Mouse (Mus musculus): Measurements from ENCODE around the gene Hp1bp3. TPM values are rescaled to one million over a fixed set of nuclear protein-coding genes. Genes with fewer than 3 reads are reported as not detected.

Gene Hp1bp3
- polyA plus RNA-seq, 1 experiment from 2014 or later = 40.1 TPM

GRCm38 (mm10) chr4:138217441-138217840, 1.3 kb downstream of the Hp1bp3 start:
- H3K4me1 ChIP-seq (ENCODE audit: control insufficient read depth, low read depth, low read length) = peaks cover 42% of the 10 kb centered on the region
- peak overlapping the region; percentile 99 for H3K9ac ChIP-seq (ENCODE audit: low read depth, low read length)
- ATAC-seq (ENCODE audit: low read depth) = peak; percentile 10
- peak overlapping the region; percentile 99 for H3K4me3 ChIP-seq (ENCODE audit: low read depth, low read length)
- peaks cover 9% of the 10 kb centered on the region for H3K36me3 ChIP-seq (ENCODE audit: control insufficient read depth, insufficient read depth)
- H3K27me3 ChIP-seq (ENCODE audit: control insufficient read depth, insufficient read depth, low read depth, low read length) = no peaks in the 10 kb centered on the region
- H3K9me3 ChIP-seq (replicated peaks; ENCODE audit: control insufficient read depth, low read length) = no peaks in the 10 kb centered on the region
- peak overlapping the region; percentile 98 for H3K27ac ChIP-seq (ENCODE audit: low read length)
- H3K4me2 ChIP-seq (ENCODE audit: low read depth, low read length) = peak overlapping the region; percentile 91
- 0% methylated on average over 36 of the region's 36 CpGs for WGBS (ENCODE audit: insufficient replicate concordance)

- Histone ChIP-seq H3K9me3 (replicated peaks; ENCODE audit: control insufficient read depth, low read length) (no peaks in the 10 kb centered on the region), H3K4me1 (ENCODE audit: control insufficient read depth, low read depth, low read length) (peaks cover 42% of the 10 kb centered on the region), H3K4me3 (ENCODE audit: low read depth, low read length) (peak overlapping the region; percentile 99), H3K27me3 (ENCODE audit: control insufficient read depth, insufficient read depth, low read depth, low read length) (no peaks in the 10 kb centered on the region), H3K9ac (ENCODE audit: low read depth, low read length) (peak overlapping the region; percentile 99), H3K27ac (ENCODE audit: low read length) (peak overlapping the region; percentile 98), H3K4me2 (ENCODE audit: low read depth, low read length) (peak overlapping the region; percentile 91), H3K36me3 (ENCODE audit: control insufficient read depth, insufficient read depth) (peaks cover 16% of the 10 kb centered on the region)
- WGBS (ENCODE audit: insufficient replicate concordance) = 41% methylated on average over 11 of the region's 11 CpGs
- ATAC-seq (ENCODE audit: low read depth) = no peak
Observed at GRCm38 (mm10) chr4:138217951-138218685, 2.0 kb downstream of the Hp1bp3 start.

- Histone ChIP-seq H3K9ac (ENCODE audit: low read depth, low read length) (peak overlapping the region; percentile 20; the same call in 1 of the 2 replicates), H3K27me3 (ENCODE audit: control insufficient read depth, insufficient read depth, low read depth, low read length) (no peaks in the 10 kb centered on the region), H3K27ac (ENCODE audit: low read length) (peak overlapping the region; percentile 53; the same call in 1 of the 2 replicates), H3K9me3 (replicated peaks; ENCODE audit: control insufficient read depth, low read length) (no peaks in the 10 kb centered on the region), H3K36me3 (ENCODE audit: control insufficient read depth, insufficient read depth) (peaks cover 28% of the 10 kb centered on the region), H3K4me1 (ENCODE audit: control insufficient read depth, low read depth, low read length) (peaks cover 42% of the 10 kb centered on the region), H3K4me3 (ENCODE audit: low read depth, low read length) (peak overlapping the region; percentile 99), H3K4me2 (ENCODE audit: low read depth, low read length) (peak overlapping the region; percentile 91)
- 52% methylated on average over 5 of the region's 5 CpGs for WGBS (ENCODE audit: insufficient replicate concordance)
- no peak for ATAC-seq (ENCODE audit: low read depth)
Observed at GRCm38 (mm10) chr4:138219331-138219730, 3.2 kb downstream of the Hp1bp3 start.

- peak overlapping the region; percentile 15 for H3K4me2 ChIP-seq (ENCODE audit: low read depth, low read length)
- H3K9ac ChIP-seq (ENCODE audit: low read depth, low read length) = no peak overlapping the region
- H3K4me3 ChIP-seq (ENCODE audit: low read depth, low read length) = no peak overlapping the region
- H3K27ac ChIP-seq (ENCODE audit: low read length) = peak overlapping the region; percentile 1; the same call in 1 of the 2 replicates
- no peaks in the 10 kb centered on the region for H3K9me3 ChIP-seq (replicated peaks; ENCODE audit: control insufficient read depth, low read length)
- peaks cover 36% of the 10 kb centered on the region for H3K36me3 ChIP-seq (ENCODE audit: control insufficient read depth, insufficient read depth)
- no peak for ATAC-seq (ENCODE audit: low read depth)
- 36% methylated on average over 7 of the region's 7 CpGs for WGBS (ENCODE audit: insufficient replicate concordance)
- no peaks in the 10 kb centered on the region for H3K27me3 ChIP-seq (ENCODE audit: control insufficient read depth, insufficient read depth, low read depth, low read length)
- H3K4me1 ChIP-seq (ENCODE audit: control insufficient read depth, low read depth, low read length) = peaks cover 38% of the 10 kb centered on the region
Observed at GRCm38 (mm10) chr4:138220761-138221160, 4.7 kb downstream of the Hp1bp3 start.

- no peak overlapping the region for H3K9ac ChIP-seq (ENCODE audit: low read depth, low read length)
- no peaks in the 10 kb centered on the region for H3K9me3 ChIP-seq (replicated peaks; ENCODE audit: control insufficient read depth, low read length)
- no peak for ATAC-seq (ENCODE audit: low read depth)
- no peak overlapping the region for H3K27ac ChIP-seq (ENCODE audit: low read length)
- H3K4me3 ChIP-seq (ENCODE audit: low read depth, low read length) = no peak overlapping the region
- 51% methylated on average over 5 of the region's 5 CpGs for WGBS (ENCODE audit: insufficient replicate concordance)
- H3K4me2 ChIP-seq (ENCODE audit: low read depth, low read length) = no peak overlapping the region
- H3K36me3 ChIP-seq (ENCODE audit: control insufficient read depth, insufficient read depth) = peaks cover 42% of the 10 kb centered on the region
- no peaks in the 10 kb centered on the region for H3K27me3 ChIP-seq (ENCODE audit: control insufficient read depth, insufficient read depth, low read depth, low read length)
- H3K4me1 ChIP-seq (ENCODE audit: control insufficient read depth, low read depth, low read length) = peaks cover 34% of the 10 kb centered on the region
Observed at GRCm38 (mm10) chr4:138221406-138221805, 5.3 kb downstream of the Hp1bp3 start.

- Histone ChIP-seq H3K27ac (ENCODE audit: low read length) (no peak overlapping the region), H3K36me3 (ENCODE audit: control insufficient read depth, insufficient read depth) (peaks cover 49% of the 10 kb centered on the region)
Observed at GRCm38 (mm10) chr4:138222396-138222795, 6.3 kb downstream of the Hp1bp3 start.

GRCm38 (mm10) chr4:138223623-138224022, 7.5 kb downstream of the Hp1bp3 start:
- no peak for ATAC-seq (ENCODE audit: low read depth)
- H3K36me3 ChIP-seq (ENCODE audit: control insufficient read depth, insufficient read depth) = peaks cover 61% of the 10 kb centered on the region
- H3K27ac ChIP-seq (ENCODE audit: low read length) = no peak overlapping the region
- no peaks in the 10 kb centered on the region for H3K27me3 ChIP-seq (ENCODE audit: control insufficient read depth, insufficient read depth, low read depth, low read length)
- WGBS (ENCODE audit: insufficient replicate concordance) = 70% methylated on average over 10 of the region's 10 CpGs
- H3K9ac ChIP-seq (ENCODE audit: low read depth, low read length) = no peak overlapping the region
- no peak overlapping the region for H3K4me3 ChIP-seq (ENCODE audit: low read depth, low read length)
- no peaks in the 10 kb centered on the region for H3K9me3 ChIP-seq (replicated peaks; ENCODE audit: control insufficient read depth, low read length)
- peaks cover 26% of the 10 kb centered on the region for H3K4me1 ChIP-seq (ENCODE audit: control insufficient read depth, low read depth, low read length)
- H3K4me2 ChIP-seq (ENCODE audit: low read depth, low read length) = no peak overlapping the region

More at GRCm38 (mm10) chr4:138222396-138222795, 6.3 kb downstream of the Hp1bp3 start:
- H3K4me3 ChIP-seq (ENCODE audit: low read depth, low read length) = no peak overlapping the region
- no peak overlapping the region for H3K4me2 ChIP-seq (ENCODE audit: low read depth, low read length)
- H3K9ac ChIP-seq (ENCODE audit: low read depth, low read length) = no peak overlapping the region
- no peak for ATAC-seq (ENCODE audit: low read depth)
- H3K27me3 ChIP-seq (ENCODE audit: control insufficient read depth, insufficient read depth, low read depth, low read length) = no peaks in the 10 kb centered on the region
- 71% methylated on average over 5 of the region's 5 CpGs for WGBS (ENCODE audit: insufficient replicate concordance)
- H3K4me1 ChIP-seq (ENCODE audit: control insufficient read depth, low read depth, low read length) = peaks cover 34% of the 10 kb centered on the region
- H3K9me3 ChIP-seq (replicated peaks; ENCODE audit: control insufficient read depth, low read length) = no peaks in the 10 kb centered on the region

GRCm38 (mm10) chr4:138246756-138247665, 30.9 kb downstream of the Hp1bp3 start:
- Histone ChIP-seq H3K4me2 (ENCODE audit: low read depth, low read length) (no peak overlapping the region), H3K36me3 (ENCODE audit: control insufficient read depth, insufficient read depth) (peaks cover 36% of the 10 kb centered on the region), H3K27me3 (ENCODE audit: control insufficient read depth, insufficient read depth, low read depth, low read length) (peaks cover 29% of the 10 kb centered on the region), H3K27ac (ENCODE audit: low read length) (no peak overlapping the region), H3K4me1 (ENCODE audit: control insufficient read depth, low read depth, low read length) (peaks cover 15% of the 10 kb centered on the region), H3K9me3 (replicated peaks; ENCODE audit: control insufficient read depth, low read length) (no peaks in the 10 kb centered on the region), H3K9ac (ENCODE audit: low read depth, low read length) (no peak overlapping the region), H3K4me3 (ENCODE audit: low read depth, low read length) (no peak overlapping the region)
- ATAC-seq (ENCODE audit: low read depth) = no peak
- 76% methylated on average over 27 of the region's 27 CpGs for WGBS (ENCODE audit: insufficient replicate concordance)
